Mouse (Mus musculus) layer of hippocampus, adult 11-12 months (tissue): ENCODE data around the gene Hmgcr.
"Not testable (repeated sequence)": the region's sequence is repeated elsewhere in the genome, so short reads cannot be mapped to it uniquely, and the experiment has no call there.

ENCODE experiments used
- DNase-seq: peaks from one replicate; pipeline ENCODE4 v3.0.0; 2022; ENCODE audit warnings: low spot score

Gene Hmgcr

GRCm38 (mm10) chr13:96670019-96670405 lies 724 bp downstream of the Hmgcr start:
- DNase-seq, result no peak

- no peak for DNase-seq
Observed at GRCm38 (mm10) chr13:96664419-96664974, 6.2 kb downstream of the Hmgcr start.

GRCm38 (mm10) chr13:96663120-96663519 lies 7.6 kb downstream of the Hmgcr start:
- DNase-seq, result not testable (repeated sequence)

- DNase-seq, result peak; percentile 31
Observed at GRCm38 (mm10) chr13:96660095-96660860, 10.5 kb downstream of the Hmgcr start.

- no peak for DNase-seq
Observed at GRCm38 (mm10) chr13:96658936-96659335, 11.8 kb downstream of the Hmgcr start.

GRCm38 (mm10) chr13:96656673-96657072 lies 14.1 kb downstream of the Hmgcr start:
- no peak for DNase-seq

GRCm38 (mm10) chr13:96653041-96653440 lies 17.7 kb downstream of the Hmgcr start:
- DNase-seq, result peak; percentile 19

GRCm38 (mm10) chr13:96645822-96646221 lies 24.9 kb downstream of the Hmgcr start:
- no peak for DNase-seq

- no peak for DNase-seq
Observed at GRCm38 (mm10) chr13:96644168-96644567, 26.6 kb downstream of the Hmgcr start.

GRCm38 (mm10) chr13:96630396-96630795 lies 40.3 kb downstream of the Hmgcr start:
- no peak for DNase-seq

GRCm38 (mm10) chr13:96620891-96621290 lies 49.8 kb downstream of the Hmgcr start:
- DNase-seq, result no peak

GRCm38 (mm10) chr13:96614615-96615014 lies 56.1 kb downstream of the Hmgcr start:
- no peak for DNase-seq

- DNase-seq, result no peak
Observed at GRCm38 (mm10) chr13:96604242-96604641, 66.5 kb downstream of the Hmgcr start.

- no peak for DNase-seq
Observed at GRCm38 (mm10) chr13:96599182-96599581, 71.6 kb downstream of the Hmgcr start.
